Mouse (Mus musculus): ENCODE measurements around the gene Klf12. TPM values are rescaled to one million over a fixed set of nuclear protein-coding genes. Genes with fewer than 3 reads are reported as not detected.

The Klf12 gene
- polyA plus RNA-seq (2012; rRNA removed) (2.1 and 2.8 TPM in 2 replicates), polyA plus RNA-seq (2014; fragmentation: Nextera tagmentation; extraction: Ambion mirVana) (3.2 and 3.4 TPM in 2 replicates)

DNA sequence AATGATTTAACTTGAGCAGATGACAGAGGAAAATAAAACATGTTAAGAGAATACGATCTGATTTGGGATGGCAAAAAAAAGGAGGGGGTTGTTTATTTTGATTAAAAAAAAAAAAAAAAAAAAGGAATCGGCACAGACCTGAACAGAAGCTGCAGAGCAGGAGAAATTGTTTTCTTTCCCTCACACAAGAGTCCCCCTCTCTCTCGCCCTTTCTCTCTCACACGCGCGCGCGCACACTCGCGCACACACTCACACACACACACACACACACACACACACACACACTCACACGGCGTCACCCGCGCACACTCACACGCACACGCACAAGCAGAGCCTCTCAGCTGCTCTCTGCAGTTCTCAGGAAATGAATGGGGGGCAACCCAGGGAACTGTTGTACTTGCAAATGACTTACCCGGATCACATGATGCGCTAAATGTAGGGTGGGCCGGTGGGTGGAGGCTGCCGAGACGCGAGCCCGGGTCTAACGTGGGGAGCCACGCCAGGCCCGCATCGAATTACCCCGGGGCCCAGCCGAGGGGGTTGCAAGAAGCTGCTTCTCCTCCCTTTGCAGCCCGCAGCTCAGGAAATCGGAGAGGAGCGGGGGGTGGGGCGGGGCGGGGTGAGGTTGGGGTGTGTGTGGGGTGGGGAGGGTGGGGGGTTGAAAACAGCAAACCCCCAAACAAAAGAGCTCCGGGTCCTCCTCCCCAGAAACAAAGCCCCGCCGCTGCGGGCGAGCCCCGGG, at the start of gene Klf12:
Gene Klf12 (minus strand): TSS at position 561 of the 742 bp plus-strand sequence.
- Histone ChIP-seq H3K27me3 (ENCODE audit: control insufficient read depth, insufficient read depth, low read length) (peaks cover 27% of the 10 kb centered on the region), H3K36me3 (replicated peaks; ENCODE audit: control insufficient read depth, insufficient read depth, low read depth) (no peaks in the 10 kb centered on the region), H3K27ac (no peak within 1 kb of the TSS), H3K4me2 (ENCODE audit: low read depth) (peak within 1 kb of the TSS; percentile 58), H3K4me1 (replicated peaks; ENCODE audit: control insufficient read depth in 2 of 2, insufficient read depth in 2 of 2, low read length in 1 of 2) (no peaks in the 10 kb centered on the region; a peak in 1 of 4 replicates), H3K4me3 (ENCODE audit: insufficient read depth in 1 of 2, low read depth in 2 of 2, low read length in 2 of 2) (peak within 1 kb of the TSS; percentile 45 to 61), H3K9me3 (ENCODE audit: control insufficient read depth, low read length) (no peaks in the 10 kb centered on the region), H3K9ac (replicated peaks) (peak within 1 kb of the TSS; percentile 41; the same call in 1 of the 2 replicates)
- DNase-seq (ENCODE audit: low read depth in 3 of 3, low spot score in 3 of 3) (peak in 1 of 3 experiments; percentile 7), ATAC-seq (ENCODE audit: insufficient read depth) (peak; percentile 59)
- TF ChIP-seq EP300 (IDR thresholded peaks at IDR 0.05; ENCODE audit: low read depth) (no peak), CTCF (IDR thresholded peaks at IDR 0.05; ENCODE audit: low read depth) (no peak)
- under 1% methylated on average over 35 of the region's 40 CpGs for WGBS (ENCODE audit: insufficient replicate concordance)

DNA sequence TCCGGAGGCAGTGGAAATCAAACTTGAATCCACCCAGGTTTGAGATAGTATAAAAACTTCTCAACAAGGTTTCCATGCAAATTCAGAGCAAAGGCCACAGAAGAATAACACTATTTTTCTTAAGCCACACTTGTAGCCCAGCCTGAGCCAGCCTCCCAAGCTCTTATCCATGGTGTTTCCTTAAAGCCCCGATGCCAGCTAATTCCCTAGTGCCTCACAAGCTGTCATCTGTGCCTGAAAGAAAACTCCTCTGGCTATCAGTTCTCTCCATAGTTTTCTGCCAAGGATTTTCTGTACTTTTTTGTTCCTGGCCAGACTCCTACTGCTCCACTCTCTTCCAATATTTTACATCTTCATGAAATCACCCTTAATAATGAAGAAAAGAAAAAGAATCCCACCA, 48.9 kb upstream of the Klf12 start:
- no peak for ATAC-seq (ENCODE audit: insufficient read depth)
- Histone ChIP-seq H3K27ac (no peak overlapping the region), H3K36me3 (replicated peaks; ENCODE audit: control insufficient read depth, insufficient read depth, low read depth) (no peaks in the 10 kb centered on the region), H3K27me3 (ENCODE audit: control insufficient read depth, insufficient read depth, low read length) (no peaks in the 10 kb centered on the region), H3K9ac (replicated peaks) (no peak overlapping the region), H3K4me3 (ENCODE audit: insufficient read depth in 1 of 2, low read depth in 2 of 2, low read length in 2 of 2) (no peak overlapping the region), H3K9me3 (ENCODE audit: control insufficient read depth, low read length) (no peaks in the 10 kb centered on the region), H3K4me1 (replicated peaks; ENCODE audit: control insufficient read depth in 2 of 2, insufficient read depth in 2 of 2, low read length in 1 of 2) (no peaks in the 10 kb centered on the region), H3K4me2 (ENCODE audit: low read depth) (no peak overlapping the region)
- no peak for DNase-seq (ENCODE audit: low read depth in 3 of 3, low spot score in 3 of 3)
- TF ChIP-seq EP300 (IDR thresholded peaks at IDR 0.05; ENCODE audit: low read depth) (no peak), CTCF (IDR thresholded peaks at IDR 0.05; ENCODE audit: low read depth) (no peak)
- WGBS (ENCODE audit: insufficient replicate concordance): 68% methylated on average over 2 of the region's 2 CpGs

DNA sequence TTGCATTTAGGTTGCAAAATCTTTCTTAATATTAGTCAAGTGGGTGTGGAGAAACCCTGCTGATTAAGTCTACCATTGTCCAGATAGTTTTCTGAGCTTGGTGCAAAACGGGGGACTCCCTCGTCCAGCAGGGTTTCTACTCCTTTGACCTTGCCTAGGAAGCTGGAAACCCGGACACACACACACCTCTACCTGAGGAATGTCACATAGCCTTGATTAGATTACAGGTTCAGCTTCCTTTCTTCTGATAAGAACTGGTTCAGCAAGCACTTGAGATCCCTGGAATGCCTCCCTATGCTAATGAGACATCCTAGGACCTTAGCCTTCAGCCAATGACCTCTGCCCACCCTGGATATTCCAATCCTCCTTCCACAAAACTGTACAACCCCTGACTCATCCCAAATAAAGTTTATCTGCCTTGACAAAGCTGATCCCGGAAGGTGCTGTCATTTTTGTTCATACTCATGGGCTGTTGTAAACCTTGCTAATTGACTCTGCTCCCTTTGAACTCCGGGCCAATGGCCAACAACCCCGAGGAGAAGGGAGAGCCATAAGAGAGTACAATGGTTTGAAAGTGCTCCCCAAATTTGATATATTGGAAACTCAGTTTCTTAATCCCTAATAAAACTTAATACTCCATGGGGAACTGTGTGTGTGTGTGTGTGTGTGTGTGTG, 44.3 kb upstream of the Klf12 start:
- DNase-seq (ENCODE audit: low read depth in 3 of 3, low spot score in 3 of 3) (no peak), ATAC-seq (ENCODE audit: insufficient read depth) (no peak)
- no peak overlapping the region for H3K9ac ChIP-seq (replicated peaks)
- no peak overlapping the region for H3K4me3 ChIP-seq (ENCODE audit: insufficient read depth in 1 of 2, low read depth in 2 of 2, low read length in 2 of 2)
- no peak overlapping the region for H3K27ac ChIP-seq
- H3K4me1 ChIP-seq (replicated peaks; ENCODE audit: control insufficient read depth in 2 of 2, insufficient read depth in 2 of 2, low read length in 1 of 2): no peaks in the 10 kb centered on the region
- no peak overlapping the region for H3K4me2 ChIP-seq (ENCODE audit: low read depth)
- H3K27me3 ChIP-seq (ENCODE audit: control insufficient read depth, insufficient read depth, low read length): no peaks in the 10 kb centered on the region
- no peak for TF ChIP-seq EP300 (IDR thresholded peaks at IDR 0.05; ENCODE audit: low read depth)
- TF ChIP-seq CTCF (IDR thresholded peaks at IDR 0.05; ENCODE audit: low read depth): no peak
- no peaks in the 10 kb centered on the region for H3K36me3 ChIP-seq (replicated peaks; ENCODE audit: control insufficient read depth, insufficient read depth, low read depth)
- 57% methylated on average over 6 of the region's 6 CpGs for WGBS (ENCODE audit: insufficient replicate concordance)
- H3K9me3 ChIP-seq (ENCODE audit: control insufficient read depth, low read length): no peaks in the 10 kb centered on the region

DNA sequence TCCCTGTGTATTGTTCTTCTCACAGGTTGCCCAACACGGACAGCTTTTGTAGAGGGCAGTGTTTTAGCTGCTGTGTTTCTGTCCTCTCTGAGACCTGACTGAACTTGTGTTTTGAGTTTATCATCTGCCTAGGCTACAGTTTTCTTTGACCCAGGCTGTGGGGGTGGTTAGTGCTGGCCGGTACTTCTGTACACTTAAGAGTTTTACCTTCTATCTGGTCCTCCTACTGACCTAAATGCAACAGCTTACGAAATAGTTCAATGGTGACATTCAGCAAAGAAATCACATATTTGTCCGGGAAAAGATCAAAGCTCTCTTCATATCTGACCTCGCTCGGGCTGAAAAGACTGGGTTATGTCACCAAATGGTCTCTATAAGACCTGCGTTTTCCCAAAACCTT, 39.8 kb upstream of the Klf12 start:
- Histone ChIP-seq H3K4me1 (replicated peaks; ENCODE audit: control insufficient read depth in 2 of 2, insufficient read depth in 2 of 2, low read length in 1 of 2) (no peaks in the 10 kb centered on the region), H3K36me3 (replicated peaks; ENCODE audit: control insufficient read depth, insufficient read depth, low read depth) (no peaks in the 10 kb centered on the region), H3K27ac (no peak overlapping the region), H3K4me2 (ENCODE audit: low read depth) (no peak overlapping the region), H3K9me3 (ENCODE audit: control insufficient read depth, low read length) (no peaks in the 10 kb centered on the region), H3K9ac (replicated peaks) (no peak overlapping the region), H3K4me3 (ENCODE audit: insufficient read depth in 1 of 2, low read depth in 2 of 2, low read length in 2 of 2) (no peak overlapping the region), H3K27me3 (ENCODE audit: control insufficient read depth, insufficient read depth, low read length) (no peaks in the 10 kb centered on the region)
- DNase-seq (ENCODE audit: low read depth in 3 of 3, low spot score in 3 of 3) (peak; percentile 9 to 16 (median 13)), ATAC-seq (ENCODE audit: insufficient read depth) (peak; percentile 62)
- no peak for TF ChIP-seq EP300 (IDR thresholded peaks at IDR 0.05; ENCODE audit: low read depth)
- TF ChIP-seq CTCF (IDR thresholded peaks at IDR 0.05; ENCODE audit: low read depth): no peak
- 49% methylated on average over 7 of the region's 7 CpGs for WGBS (ENCODE audit: insufficient replicate concordance)

DNA sequence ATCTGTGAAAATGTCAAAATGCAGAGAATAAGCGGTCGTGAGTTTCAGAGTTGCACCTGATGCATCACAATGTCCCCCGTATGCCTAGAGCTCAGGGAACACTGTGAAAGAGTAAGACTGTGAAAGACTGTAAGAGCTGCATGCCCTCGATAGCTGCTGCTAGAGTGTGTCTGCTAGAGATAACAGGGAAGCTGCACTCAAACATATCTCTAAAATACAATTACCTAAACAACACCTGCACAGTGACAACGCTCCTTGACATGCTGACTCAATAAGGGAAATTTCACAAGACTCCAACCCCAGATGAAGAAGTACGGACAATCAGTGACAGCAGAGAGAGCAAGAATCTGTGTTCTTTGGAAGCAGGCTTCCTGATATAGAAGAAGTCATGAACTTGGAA, 37.5 kb upstream of the Klf12 start:
- no peak for TF ChIP-seq EP300 (IDR thresholded peaks at IDR 0.05; ENCODE audit: low read depth)
- TF ChIP-seq CTCF (IDR thresholded peaks at IDR 0.05; ENCODE audit: low read depth): no peak
- Histone ChIP-seq H3K4me2 (ENCODE audit: low read depth) (no peak overlapping the region), H3K27me3 (ENCODE audit: control insufficient read depth, insufficient read depth, low read length) (no peaks in the 10 kb centered on the region), H3K4me3 (ENCODE audit: insufficient read depth in 1 of 2, low read depth in 2 of 2, low read length in 2 of 2) (no peak overlapping the region), H3K9me3 (ENCODE audit: control insufficient read depth, low read length) (no peaks in the 10 kb centered on the region), H3K4me1 (replicated peaks; ENCODE audit: control insufficient read depth in 2 of 2, insufficient read depth in 2 of 2, low read length in 1 of 2) (no peaks in the 10 kb centered on the region), H3K36me3 (replicated peaks; ENCODE audit: control insufficient read depth, insufficient read depth, low read depth) (no peaks in the 10 kb centered on the region), H3K9ac (replicated peaks) (no peak overlapping the region), H3K27ac (no peak overlapping the region)
- WGBS (ENCODE audit: insufficient replicate concordance): 62% methylated on average over 6 of the region's 6 CpGs
- ATAC-seq (ENCODE audit: insufficient read depth): no peak
- no peak for DNase-seq (ENCODE audit: low read depth in 3 of 3, low spot score in 3 of 3)
